Mouse (Mus musculus) liver, embryonic 14 days (tissue): ENCODE data around the gene ccdc198. TPM values are rescaled to one million over a fixed set of nuclear protein-coding genes. Genes with fewer than 3 reads are reported as not detected.

ENCODE experiments used
- polyA plus RNA-seq: library from polyadenylated mRNA; depleted of rRNA; stranded (reverse); fragments of >200 nt; gene quantifications from 2 replicates; pipeline ENCODE4 v1.2.3, GENCODE M21; 2012; rRNA removed

ccdc198 gene
- polyA plus RNA-seq: 0.14 and 0.17 TPM in 2 replicates

DNA sequence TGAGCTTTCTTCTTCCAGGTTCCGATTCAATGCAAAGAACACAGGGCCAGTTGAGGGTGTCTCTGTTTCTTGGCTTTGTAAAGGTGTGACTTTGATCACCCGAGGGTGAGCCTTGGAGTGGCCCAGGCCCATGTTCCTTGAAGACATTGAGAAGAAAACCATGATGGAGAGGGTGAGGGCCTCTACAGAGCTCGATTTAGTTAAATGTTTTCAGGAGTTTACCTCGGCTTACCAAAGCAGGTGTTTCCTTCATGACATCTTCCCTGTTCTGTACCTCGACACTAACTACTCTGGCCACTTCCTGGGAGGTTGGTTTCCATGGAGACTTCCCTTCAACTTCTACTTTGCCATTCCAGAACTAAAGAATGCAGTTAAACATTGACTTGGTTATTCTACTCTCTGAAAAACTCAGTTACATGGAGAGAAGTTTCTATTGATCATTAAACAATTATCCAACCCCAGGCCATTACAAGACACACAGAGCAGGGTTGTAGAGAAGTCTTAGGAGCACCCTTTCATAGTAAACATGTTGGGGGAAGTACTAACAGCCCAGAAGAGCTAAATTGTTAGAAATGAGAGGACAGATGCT lies at the start of gene ccdc198:
ccdc198 (minus strand) TSS at position 349 of the 589 bp plus-strand sequence.

DNA sequence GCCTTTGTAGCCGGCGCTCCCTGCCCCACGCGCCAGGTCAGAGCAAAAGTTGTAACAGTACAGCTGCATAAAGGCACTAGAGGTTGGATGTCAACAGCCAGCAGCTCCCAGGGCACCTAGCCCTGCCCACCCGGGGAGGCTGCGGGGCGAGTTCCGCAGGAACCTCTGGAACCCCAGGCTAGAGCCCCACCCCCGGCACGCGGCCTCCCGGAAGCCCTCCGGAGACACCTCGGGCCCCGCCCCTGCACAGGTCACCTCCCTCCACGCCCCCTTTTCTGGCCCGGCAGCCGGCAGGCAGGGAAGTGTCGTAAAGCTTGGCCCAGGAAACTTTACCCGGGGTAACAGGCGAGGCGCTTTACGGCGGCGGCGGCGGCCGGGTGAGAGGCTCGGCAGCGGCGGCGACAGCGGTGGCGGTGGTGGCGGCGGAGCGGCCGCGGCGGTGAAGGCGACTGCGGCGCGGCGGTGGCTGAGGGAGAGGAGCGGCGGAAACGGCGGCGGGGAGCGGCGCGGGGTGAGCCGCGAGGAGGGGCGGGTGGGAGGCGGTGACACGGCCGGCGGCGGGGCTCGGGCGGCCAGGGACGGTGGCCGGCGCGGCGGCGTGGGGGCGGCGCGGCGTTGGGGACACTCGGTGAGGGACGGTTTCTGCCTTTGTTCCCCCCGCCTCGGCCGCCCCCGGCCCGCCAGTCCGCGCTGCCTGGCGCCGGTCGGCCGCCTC lies 73.2 kb downstream of the ccdc198 start, which contains the start of gene Naa30:
Naa30 (plus strand) TSS at position 360 of the 715 bp plus-strand sequence.

Other genes starting within 250 kb of the ccdc198 start
- 6.6 and 8.4 TPM in 2 replicates for gene Ap5m1, start 179.4 kb downstream of the ccdc198 start, polyA plus RNA-seq
- gene Exoc5, start 178.8 kb downstream of the ccdc198 start, polyA plus RNA-seq: 10.3 and 10.9 TPM in 2 replicates
- gene Naa30, start 73.2 kb downstream of the ccdc198 start, polyA plus RNA-seq: 5.8 and 6.9 TPM in 2 replicates